Mouse (Mus musculus) forelimb bud, embryonic 11.5 days (tissue): ENCODE measurements around the gene Clca4a.
"Not testable (repeated sequence)": the region's sequence is repeated elsewhere in the genome, so short reads cannot be mapped to it uniquely, and the experiment has no call there.

ENCODE experiments used
- DNase-seq: peaks from one replicate; pipeline ENCODE4 v3.0.0-alpha.2; 2012; ENCODE audit warnings: low read depth, low spot score

The Clca4a gene

DNA sequence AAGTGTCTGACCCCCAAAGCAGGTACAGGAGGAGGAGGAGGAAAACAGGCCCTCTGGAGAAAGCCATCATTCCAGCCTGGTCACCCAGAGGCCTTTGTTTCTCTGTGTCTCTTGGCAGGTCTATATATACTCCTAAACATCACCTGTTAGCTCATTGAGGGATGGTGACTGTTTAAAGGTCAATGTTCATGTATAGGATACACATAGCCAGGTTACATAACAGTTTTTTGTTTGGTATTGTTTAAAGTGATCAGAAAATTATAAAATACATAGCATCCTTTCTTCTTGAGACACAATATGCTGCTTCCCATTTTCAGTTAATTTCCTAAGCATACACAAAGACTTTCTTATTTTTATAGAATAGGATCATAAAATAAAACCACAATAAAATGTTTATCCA is at the start of gene Clca4a:
Gene Clca4a (minus strand): TSS at position 101 of the 400 bp plus-strand sequence.
- DNase-seq = no peak

DNA sequence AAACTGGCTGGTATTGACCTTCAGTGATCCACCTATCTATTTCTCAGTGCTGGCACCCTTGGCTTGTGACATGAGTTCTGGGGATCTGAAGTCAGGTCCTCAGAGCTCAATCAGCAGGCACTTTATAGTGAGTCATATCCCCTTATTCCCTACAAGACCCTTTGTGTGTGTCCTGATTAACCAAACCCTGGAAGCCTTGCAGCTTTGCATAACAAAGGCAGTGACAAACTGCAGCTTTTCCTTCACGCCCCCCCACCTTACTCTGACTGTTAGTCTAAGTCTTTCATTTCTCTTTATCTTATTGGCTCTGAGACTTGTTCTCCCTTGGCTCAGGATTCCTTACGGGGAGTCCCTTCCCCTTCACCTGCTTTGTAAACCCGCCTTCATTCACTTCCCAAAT is 43.0 kb upstream of the Clca4a start:
- no peak for DNase-seq

GRCm38 (mm10) chr3:145004422-145004821 is 29.6 kb upstream of the Clca4a start:
- DNase-seq = no peak

DNA sequence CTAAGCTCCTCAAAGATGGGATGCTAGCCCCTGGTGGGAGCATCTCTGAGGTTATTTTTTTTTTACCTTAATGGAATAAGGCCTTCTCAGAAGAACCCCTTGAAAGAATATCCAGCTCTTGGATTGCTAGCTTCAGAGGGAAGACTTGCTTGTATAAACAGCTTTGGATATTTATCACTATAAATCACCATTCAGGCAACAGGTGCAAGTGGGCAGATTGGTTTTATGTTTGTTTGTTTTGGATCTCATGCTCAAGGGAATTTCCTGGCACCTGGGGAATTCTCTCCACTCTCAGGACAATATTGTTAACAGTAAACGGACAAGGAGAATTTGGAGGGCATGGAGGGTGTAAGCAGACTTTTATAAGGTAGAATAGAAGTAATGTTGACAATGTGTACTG is 26.1 kb upstream of the Clca4a start:
- DNase-seq = no peak

- no peak for DNase-seq
These were observed 18.2 kb upstream of the Clca4a start for GRCm38 (mm10) chr3:144993055-144993454.

GRCm38 (mm10) chr3:144992618-144993017 is 17.8 kb upstream of the Clca4a start:
- DNase-seq = no peak

GRCm38 (mm10) chr3:144985890-144986289 is 11.0 kb upstream of the Clca4a start:
- no peak for DNase-seq

- DNase-seq = no peak
These were observed 5.7 kb upstream of the Clca4a start for GRCm38 (mm10) chr3:144980551-144980950.

DNA sequence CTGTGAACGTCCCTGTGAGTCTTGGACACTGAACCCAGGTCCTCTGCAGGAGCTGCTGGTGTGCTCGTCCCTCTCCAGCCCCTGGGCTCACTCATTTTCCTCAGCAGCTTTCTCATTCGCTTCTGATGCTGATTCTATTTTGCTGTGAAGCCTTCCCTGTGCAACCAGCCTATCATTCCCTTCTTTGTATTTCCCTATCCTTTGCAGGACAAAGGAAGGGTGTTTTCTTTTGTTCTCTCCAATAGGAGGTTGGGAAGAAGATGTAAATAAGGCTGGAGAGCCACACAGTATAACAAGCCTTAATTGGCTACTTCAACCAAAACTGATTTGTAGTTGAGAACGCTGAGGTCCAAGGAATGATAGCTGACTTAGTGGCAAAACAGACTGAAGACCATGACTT is 2.8 kb upstream of the Clca4a start:
- no peak for DNase-seq

- no peak for DNase-seq
These were observed 1.2 kb upstream of the Clca4a start for GRCm38 (mm10) chr3:144976091-144976490.

DNA sequence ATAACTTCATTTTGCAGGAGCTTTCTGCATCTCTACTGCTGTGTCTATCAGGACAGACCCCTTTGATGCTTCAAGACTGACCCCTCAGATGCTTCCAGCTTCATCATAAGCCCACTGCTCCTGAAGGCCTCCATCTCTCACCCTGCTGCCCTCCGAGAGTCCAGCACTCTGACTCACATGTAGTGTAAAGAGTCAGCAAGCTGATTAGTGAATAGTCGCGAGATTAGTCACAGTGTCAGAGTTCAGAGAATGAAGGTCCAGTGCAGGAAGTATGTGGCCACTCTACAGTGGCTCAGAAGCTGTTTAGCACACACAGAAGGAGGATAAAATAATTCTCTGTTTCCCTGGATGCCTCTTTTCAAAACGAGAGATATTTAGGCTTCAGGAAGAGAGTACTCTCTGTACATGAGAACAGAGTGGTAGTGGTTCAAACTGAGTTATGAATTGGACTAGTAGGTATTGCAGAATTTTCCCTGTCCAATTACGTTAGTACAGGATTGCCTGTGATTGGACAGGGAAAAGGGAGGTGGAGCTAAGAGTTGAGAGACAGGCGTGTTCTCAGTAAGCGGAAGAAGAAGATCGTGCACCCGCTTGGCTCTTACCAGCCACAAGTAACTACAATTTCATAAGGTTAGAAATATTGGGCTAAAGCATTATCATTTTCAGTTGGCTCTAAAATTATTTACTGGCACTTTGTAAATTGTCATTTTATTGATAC is 3.1 kb downstream of the Clca4a start:
- no peak for DNase-seq

GRCm38 (mm10) chr3:144969755-144970154 is 5.1 kb downstream of the Clca4a start:
- no peak for DNase-seq

GRCm38 (mm10) chr3:144966074-144966473 is 8.8 kb downstream of the Clca4a start:
- DNase-seq = no peak

DNA sequence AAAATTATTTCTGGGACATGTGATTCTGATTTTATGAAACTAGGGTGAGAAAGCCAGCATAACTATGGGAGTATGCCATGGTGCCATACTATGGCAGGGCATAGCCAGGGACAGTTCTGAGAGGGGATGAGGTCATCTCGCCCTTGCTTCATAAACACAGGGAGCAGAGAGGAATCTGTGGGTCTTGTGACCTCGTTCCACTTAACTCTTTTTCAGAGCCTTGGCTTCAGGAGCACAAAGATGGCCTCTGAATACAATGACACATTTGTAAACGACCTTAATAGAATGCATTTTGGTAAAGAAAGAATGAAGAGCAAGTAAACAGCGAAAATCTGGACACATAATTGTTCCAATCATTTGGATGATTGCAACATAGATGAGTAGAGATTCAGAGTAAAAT is 24.0 kb downstream of the Clca4a start:
- no peak for DNase-seq

DNA sequence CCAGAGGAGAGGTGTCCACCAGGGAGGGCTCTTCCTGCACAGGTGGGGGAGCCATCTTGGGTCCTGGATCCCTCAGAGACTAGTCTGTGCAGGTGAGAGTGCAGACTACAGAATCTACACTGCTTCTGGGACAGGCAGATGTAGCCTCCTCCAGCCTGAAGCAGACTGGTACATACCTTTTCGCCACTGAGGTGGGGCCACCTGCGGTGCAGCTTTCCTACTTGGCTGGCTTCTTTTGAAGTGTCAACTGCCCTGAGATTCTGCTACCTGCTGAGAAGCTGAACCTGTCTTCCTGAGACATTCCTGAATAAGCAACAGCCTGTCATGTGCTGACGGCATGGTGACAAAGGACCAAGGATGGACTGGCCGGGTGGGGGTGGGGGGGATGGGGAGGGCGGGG is 27.5 kb downstream of the Clca4a start:
- not testable (repeated sequence) for DNase-seq

DNA sequence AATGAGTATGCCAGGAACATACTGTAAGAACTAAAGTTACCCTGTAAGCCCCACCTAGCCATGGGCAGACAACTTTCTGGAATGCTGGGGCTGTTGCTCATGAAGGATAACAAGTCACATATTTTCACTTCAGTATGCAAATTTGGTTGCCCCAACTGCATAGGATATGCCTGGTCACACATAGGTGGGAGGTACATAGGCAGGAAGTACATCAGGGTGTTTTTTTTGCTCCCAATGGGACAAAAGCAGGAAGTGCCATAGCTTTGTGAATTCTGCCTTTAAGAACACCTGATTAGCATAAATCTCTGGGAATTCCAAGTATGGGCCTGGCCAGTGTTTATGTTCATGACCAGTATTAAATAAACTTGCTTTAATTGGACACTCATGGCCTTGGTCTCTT is 41.2 kb downstream of the Clca4a start:
- not testable (repeated sequence) for DNase-seq

DNA sequence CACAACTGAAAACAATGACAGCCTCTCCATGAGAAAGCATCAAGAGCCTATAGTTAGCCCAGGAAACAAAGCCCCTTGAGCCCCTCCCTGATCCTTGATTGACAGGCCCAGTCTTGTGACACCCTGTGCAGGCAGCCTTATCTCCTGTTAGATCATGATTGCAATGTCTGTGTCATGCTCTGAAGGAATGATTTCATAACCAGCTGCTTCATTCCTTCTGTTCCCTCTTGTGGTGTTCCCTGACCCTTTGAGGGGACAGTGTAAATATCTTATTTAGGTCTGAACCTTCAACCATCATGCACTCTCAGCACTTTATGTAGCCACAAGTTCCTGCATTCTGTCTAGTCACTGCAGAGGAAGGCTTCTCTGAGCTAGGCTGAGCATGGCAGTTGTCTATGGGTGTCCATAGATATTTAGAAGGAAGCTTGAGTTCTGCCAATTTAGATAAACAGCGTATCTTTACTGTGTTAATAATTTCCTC is 41.8 kb downstream of the Clca4a start:
- no peak for DNase-seq

DNA sequence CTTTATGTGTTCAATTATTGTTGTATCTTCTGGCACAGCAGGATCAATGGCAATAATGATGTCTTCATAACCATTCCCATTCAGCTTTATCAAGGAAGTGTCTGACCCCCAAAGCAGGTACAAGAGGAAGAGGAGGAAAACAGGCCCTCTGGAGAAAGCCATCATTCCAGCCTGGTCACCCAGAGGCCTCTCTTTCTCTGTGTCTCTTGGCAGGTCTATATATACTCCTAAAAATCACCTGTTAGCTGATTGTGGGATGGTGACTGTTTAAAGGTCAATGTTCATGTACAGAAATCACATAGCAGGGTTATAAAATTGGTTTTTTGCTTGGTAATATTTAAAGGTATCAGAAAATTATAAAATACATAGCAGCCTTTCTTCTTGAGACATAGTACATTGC is 42.5 kb downstream of the Clca4a start, which contains the start of gene Clca4b:
Gene Clca4b (minus strand): TSS at position 195 of the 400 bp plus-strand sequence.
- DNase-seq = no peak

GRCm38 (mm10) chr3:144914014-144914413 is 60.8 kb downstream of the Clca4a start:
- DNase-seq = no peak
